Mouse (Mus musculus): ENCODE measurements around the gene Dnajb1.

Gene Dnajb1

GRCm38 (mm10) chr8:83656484-83657246 is 48.7 kb downstream of the Dnajb1 start:
- no peak for DNase-seq

DNA sequence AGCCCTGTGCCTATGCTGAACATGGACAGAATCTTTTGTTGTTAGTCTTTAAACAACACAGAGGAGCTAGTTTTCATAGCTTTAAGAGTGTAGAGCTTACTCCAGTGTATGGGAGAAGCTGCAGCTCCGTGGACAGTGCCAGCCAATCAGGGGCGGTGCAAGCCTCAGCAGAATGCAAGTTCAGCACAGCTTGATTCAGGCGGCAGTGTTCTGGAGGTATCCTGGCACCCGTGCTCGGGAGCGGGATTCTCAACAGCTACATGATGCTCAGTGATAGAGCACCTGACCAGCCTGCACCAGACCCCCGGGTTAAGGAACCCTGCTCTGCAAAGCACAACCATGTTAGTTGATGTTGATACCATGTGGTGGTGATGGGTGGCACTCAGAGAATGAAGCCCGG is 52.6 kb downstream of the Dnajb1 start:
- no peak for DNase-seq

- DNase-seq, result no peak
Measured at GRCm38 (mm10) chr8:83660995-83661680, 53.1 kb downstream of the Dnajb1 start.

Measured in cerebellum, postnatal 10 days (tissue).